16 mouse cellular contexts compared by ENCODE assay signal in genomic region chr5:122106212-122106611, GRCm38 (mm10). TPM values are rescaled to one million over a fixed set of nuclear protein-coding genes. Genes with fewer than 3 reads are reported as not detected.
"Had no signal": no experiment of that assay in that cellular context is flagged by ENCODE, and none has a peak within 500 bp of the region (broad histone marks: within the 10 kb centered on the region; RNA-seq: fewer than 3 reads in every experiment).

No protein-coding gene starts in this region.

- H3K27ac ChIP-seq: layer of hippocampus, adult 2 months; limb, embryonic 12.5 days; liver, embryonic 13.5 days; lung, embryonic 15.5 days; midbrain, embryonic 12.5 days; neural tube, embryonic 13.5 days; stomach, embryonic 15.5 days had no signal

- H3K4me1 ChIP-seq: limb, embryonic 12.5 days had no signal

- H3K4me3 ChIP-seq: layer of hippocampus, adult 2 months; limb, embryonic 12.5 days; liver, embryonic 13.5 days; lung, embryonic 15.5 days; midbrain, embryonic 12.5 days; neural tube, embryonic 13.5 days; stomach, embryonic 15.5 days had no signal

- DNase-seq: kidney, postnatal 10 days; kidney, postnatal 4 days; liver; liver, embryonic 13.5 days; liver, postnatal 0 days; right cerebral cortex, postnatal 14 days; thymus, postnatal 36 days had no signal

- H3K9me3 ChIP-seq: limb, embryonic 12.5 days; liver, embryonic 13.5 days; lung, embryonic 15.5 days; midbrain, embryonic 12.5 days; neural tube, embryonic 13.5 days; stomach, embryonic 15.5 days had no signal

- H3K9ac ChIP-seq: limb, embryonic 12.5 days; liver, embryonic 13.5 days; liver, postnatal 0 days; lung, embryonic 15.5 days; midbrain, embryonic 12.5 days; neural tube, embryonic 13.5 days; stomach, embryonic 15.5 days had no signal

- H3K36me3 ChIP-seq: limb, embryonic 12.5 days; liver, embryonic 13.5 days; lung, embryonic 15.5 days; midbrain, embryonic 12.5 days; neural tube, embryonic 13.5 days; stomach, embryonic 15.5 days had no signal

- H3K27me3 ChIP-seq: neural tube, embryonic 13.5 days had no signal

- H3K4me2 ChIP-seq: limb, embryonic 12.5 days; liver, embryonic 13.5 days; lung, embryonic 15.5 days; midbrain, embryonic 12.5 days; neural tube, embryonic 13.5 days; stomach, embryonic 15.5 days had no signal

- ATAC-seq: liver, postnatal 0 days; midbrain, embryonic 16.5 days had no signal

RNA-seq across cellular contexts. Expression of gene Myl2, which starts 5.5 kb away (rescaled TPM):
- total RNA-seq: layer of hippocampus, postnatal 10 days; megakaryocyte-erythroid progenitor cell, adult 5-6 weeks had no signal

RNA-seq across cellular contexts. Expression of gene Ccdc63, which starts 34.4 kb away (rescaled TPM):
- polyA plus RNA-seq: limb, embryonic 12.5 days; lung, embryonic 15.5 days; midbrain, embryonic 12.5 days; stomach, embryonic 15.5 days had no signal

RNA-seq across cellular contexts. Expression of gene Cux2, which starts 56.3 kb away (rescaled TPM):
- total RNA-seq: megakaryocyte-erythroid progenitor cell, adult 5-6 weeks had no signal
